Mouse (Mus musculus) ovary, postnatal 10 days (tissue): ENCODE data around the gene D930048N14Rik.
A peak's percentile ranks its signal among the peaks of the same experiment; 100 is the strongest.
"Not testable (repeated sequence)": the region's sequence is repeated elsewhere in the genome, so short reads cannot be mapped to it uniquely, and the experiment has no call there.

Experiments used
- DNase-seq: peaks from one replicate; pipeline ENCODE4 v3.0.0; 2022; ENCODE audit warnings: low spot score

D930048N14Rik gene

GRCm38 (mm10) chr11:51629651-51630314, 21.0 kb upstream of the D930048N14Rik start:
- no peak for DNase-seq

DNA sequence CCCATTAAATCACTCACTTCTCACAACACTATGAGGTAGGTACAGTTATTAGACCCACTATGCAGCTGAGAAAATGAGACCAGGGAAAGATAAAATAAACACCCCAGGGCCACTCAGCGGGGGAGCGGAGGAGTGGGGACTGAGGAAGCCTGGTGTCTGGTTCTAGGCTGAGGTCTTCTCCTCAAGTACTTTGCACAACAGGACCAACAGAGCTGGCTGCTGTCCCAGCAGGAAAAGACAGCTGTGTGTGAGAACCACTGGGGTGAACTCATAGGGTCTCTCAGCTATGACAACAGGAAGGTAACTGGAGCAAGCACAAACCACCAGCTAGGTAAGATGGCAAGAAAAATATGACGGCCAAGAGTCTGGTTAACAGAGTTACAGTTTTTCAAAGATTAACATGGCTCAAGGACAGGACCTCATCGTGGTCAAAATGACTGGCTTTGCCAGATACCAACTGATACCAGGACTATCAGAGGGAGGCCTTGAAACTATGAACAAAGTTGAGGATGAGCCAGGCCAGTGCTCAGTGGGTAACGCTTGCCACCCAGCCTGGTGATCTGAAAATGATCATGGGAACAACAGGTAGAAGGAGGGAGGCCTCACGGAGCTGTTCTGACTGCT, 18.5 kb upstream of the D930048N14Rik start:
- DNase-seq, result no peak

- not testable (repeated sequence) for DNase-seq
These were observed 17.6 kb upstream of the D930048N14Rik start for GRCm38 (mm10) chr11:51633200-51633599.

DNA sequence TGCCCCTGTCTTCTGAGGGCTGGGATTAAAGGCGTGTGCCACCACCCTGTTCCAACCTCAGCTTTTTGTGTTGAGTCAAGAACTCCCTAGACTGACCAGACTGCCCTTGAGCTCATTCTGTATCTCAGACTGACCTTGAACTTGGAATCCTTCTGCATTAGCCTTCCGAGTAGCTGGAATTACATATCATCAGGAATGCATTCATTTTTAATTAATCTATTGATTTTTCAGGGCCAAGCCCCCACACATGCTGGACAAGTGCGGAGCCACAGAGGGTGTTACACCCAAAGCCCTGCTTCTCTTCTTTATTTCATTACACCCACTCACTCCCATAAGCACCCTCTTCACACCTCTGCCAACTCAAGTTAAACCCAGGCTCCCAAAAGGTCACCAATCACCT, 17.0 kb upstream of the D930048N14Rik start:
- DNase-seq, result no peak

- DNase-seq, result no peak
These were observed 15.6 kb upstream of the D930048N14Rik start for GRCm38 (mm10) chr11:51635127-51635524.

GRCm38 (mm10) chr11:51635525-51636322, 15.0 kb upstream of the D930048N14Rik start, which contains the start of gene Rmnd5b:
TSS of gene Rmnd5b (minus strand) at chr11:51635896.
- peak; percentile 78 for DNase-seq

GRCm38 (mm10) chr11:51636323-51636684, 14.4 kb upstream of the D930048N14Rik start:
- no peak for DNase-seq

DNA sequence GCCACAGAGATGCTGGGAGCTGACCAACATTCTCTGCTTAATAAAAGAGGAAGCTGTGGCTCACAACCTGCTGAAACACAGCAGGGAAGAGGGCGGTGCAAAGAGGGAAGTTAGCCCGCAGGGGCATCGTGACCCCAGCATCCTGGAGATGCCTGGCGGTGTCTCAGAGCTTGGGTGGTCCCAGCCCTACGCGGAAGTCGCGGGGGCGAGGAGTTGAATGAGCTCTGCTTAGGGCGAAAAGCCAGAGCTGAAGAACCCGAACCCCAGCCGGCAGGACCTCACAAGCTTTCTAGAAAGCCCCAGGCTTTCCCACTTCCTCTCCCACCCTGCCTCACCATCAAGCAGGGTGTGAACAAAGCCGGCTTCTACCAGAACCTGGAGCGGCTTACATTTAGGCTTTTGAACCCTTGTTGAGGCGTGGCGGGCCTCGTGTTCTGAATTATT, 12.8 kb upstream of the D930048N14Rik start:
- no peak for DNase-seq

DNA sequence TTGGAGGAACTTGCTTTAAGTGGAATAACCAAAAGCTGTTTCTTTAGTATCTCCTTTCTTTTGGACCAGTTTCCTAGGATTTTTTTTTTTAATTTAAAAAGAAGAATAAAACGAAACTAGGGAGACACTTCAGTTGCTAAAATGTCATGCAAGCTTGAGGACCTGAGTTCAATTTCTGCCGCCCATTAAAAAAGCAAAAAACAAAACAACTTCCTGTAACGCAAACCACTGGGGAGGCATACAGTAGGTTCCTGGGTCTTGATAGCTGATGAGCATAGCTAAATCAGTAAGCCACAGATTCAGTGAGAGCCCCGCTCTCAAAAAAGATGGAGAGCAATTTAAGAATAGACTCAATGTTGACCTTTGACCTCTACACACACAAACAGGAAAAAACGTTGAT, 12.3 kb upstream of the D930048N14Rik start:
- no peak for DNase-seq

- no peak for DNase-seq
These were observed 10.0 kb upstream of the D930048N14Rik start for GRCm38 (mm10) chr11:51640748-51641147.

- no peak for DNase-seq
These were observed 7.6 kb upstream of the D930048N14Rik start for GRCm38 (mm10) chr11:51643202-51643601.

DNA sequence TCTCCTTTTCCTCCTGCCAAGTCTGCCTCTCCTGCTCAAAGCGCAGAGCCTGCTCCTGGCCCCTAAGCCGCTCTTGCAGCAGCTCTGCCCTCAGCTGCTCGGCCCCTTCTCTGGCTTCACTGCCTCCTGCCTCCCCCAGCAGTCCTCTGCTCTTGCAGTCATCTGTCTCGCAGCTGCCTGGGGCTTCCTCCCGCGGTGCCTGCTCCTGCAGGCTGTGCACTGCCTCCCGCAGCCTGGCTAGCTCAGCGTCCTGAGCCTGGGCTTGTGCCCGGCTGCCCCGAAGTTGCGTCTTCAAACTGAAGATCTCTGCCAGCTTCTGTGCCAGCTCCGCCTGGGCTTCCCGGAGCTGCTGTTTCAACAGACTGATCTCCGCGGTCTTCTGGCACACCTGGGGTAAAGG, 7.0 kb upstream of the D930048N14Rik start:
- DNase-seq, result no peak

GRCm38 (mm10) chr11:51644217-51644616, 6.5 kb upstream of the D930048N14Rik start:
- DNase-seq, result no peak

DNA sequence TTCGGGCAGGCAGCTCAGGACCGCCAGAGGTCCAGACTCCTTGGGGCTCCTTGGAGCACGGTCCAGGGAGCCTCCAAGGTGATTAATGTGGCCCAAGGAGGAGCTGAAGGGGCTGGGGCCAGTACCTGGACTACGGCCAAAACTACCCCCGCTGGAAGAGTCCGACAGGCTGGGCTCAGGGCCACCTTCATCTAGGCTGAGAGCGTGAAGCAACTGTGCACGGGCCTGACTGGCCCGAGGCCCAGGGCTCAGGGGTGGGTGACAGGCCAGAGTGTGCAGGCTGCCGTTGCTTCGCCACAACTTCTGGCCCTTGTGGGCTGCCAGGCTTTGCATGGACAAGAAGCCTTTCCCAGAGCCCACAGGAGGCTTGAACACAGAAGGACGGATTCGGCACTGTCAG, 5.5 kb upstream of the D930048N14Rik start:
- DNase-seq, result no peak

GRCm38 (mm10) chr11:51646245-51646644, 4.5 kb upstream of the D930048N14Rik start:
- DNase-seq, result no peak

DNA sequence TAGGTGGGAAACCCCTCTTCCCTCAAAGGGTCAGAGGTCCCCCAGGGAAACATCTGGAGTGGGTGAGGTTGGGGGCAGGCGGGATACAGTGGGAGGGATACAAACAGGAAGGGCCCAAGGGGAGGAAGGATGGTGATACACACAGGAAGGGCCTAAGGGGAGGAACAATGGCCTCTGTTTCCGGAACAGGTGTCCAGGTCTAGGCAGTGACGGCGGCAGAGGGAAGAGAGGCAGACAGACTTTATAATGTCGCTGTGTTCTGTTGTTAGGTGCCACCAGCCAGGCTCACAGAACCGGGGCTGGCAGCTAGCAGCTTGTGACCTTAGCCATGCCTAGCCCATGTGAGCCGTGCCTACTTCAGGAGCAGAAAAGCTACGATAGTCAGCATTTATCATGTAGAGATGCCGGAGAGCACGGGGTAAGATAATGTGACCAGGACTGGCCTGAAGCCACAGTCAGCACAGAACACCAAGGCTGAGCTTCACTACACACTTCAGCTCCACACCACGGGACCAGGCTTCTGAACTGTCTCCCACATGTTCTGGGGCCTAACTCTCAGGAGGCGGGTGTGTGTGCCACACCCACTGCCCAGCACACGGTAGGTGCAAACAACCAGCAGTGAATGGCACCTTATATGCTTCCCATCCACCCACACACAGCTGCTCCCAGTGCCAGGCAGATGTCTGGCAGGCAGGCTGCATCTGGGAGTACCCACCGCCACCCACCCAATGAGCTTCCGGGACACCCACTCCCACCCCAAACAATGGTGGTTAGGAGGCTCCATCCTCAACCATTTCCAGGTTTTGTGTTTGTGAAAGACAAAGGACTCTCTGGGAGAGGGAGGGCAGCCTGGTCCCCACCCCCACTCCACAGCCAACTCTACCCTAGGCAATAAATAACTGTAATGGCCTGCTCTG, 3.7 kb upstream of the D930048N14Rik start:
- DNase-seq, result no peak

- no peak for DNase-seq
These were observed 2.2 kb upstream of the D930048N14Rik start for GRCm38 (mm10) chr11:51648566-51648965.

DNA sequence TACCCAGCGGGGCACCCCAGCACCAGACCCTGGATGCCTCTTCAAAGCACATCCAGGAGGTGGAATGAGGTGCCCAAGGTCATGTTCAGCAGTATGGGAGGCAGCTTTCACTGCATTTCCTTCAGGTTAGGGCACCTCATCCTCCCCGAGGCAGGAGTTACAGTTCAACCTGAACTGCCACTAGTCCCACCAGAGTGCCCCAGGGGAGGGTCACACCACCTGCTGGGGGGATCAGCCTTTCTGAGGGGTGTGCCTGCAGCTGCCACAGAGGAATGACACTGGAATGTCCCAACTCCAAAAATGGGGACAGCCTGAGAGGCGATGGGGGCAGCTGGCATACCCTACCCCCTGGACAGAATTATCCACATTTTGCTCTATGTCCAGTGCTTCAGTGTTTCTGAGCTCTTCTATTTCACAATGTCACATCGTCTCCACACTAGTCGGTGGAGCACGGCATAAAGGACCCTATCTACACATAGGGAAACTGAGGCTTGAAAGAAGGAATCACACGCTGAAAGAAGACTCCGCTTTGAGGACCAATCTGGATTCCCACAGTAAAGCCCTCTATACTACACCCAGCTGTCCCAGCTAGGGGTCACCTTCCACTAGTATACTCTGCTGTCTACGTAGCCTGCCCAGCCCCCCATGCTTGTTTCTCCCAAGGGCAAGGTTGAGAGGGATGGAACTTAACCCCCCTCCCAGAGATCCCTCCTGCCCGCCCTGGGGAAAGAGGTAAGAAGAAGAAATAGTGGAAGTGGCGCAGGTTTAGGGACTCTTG, 1.5 kb upstream of the D930048N14Rik start:
- DNase-seq, result no peak

GRCm38 (mm10) chr11:51649889-51650199, 910 bp upstream of the D930048N14Rik start:
- no peak for DNase-seq

GRCm38 (mm10) chr11:51650261-51650660, 493 bp upstream of the D930048N14Rik start:
- DNase-seq, result no peak

DNA sequence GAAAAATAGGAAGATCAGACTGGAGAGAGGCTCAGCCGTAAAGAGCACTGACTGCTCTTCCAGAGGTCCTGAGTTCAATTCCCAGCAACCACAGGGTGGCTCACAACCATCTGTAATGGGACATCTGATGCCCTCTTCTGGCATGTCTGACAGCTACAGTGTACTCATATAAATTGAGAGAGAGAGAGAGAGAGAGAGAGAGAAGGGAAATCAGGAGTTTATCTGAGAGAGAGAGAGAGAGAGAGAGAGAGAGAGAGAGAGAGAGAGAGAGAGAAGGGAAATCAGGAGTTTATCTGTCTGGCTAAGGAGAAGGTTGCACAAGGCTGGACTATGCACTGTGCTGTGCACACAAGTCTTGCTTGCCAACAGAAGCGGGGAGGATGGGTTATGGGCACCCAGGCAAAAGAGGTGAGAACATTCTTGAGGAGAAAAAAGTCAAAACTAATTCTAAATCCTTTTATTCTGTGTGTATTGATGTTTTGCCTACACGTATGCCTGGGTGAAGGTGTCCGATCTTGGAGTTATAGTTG, 2.2 kb downstream of the D930048N14Rik start:
- DNase-seq, result no peak
